Mouse (Mus musculus): ENCODE data around the gene Adcy4. TPM values are rescaled to one million over a fixed set of nuclear protein-coding genes. Genes with fewer than 3 reads are reported as not detected.
A peak's percentile ranks its signal among the peaks of the same experiment; 100 is the strongest.
"Not testable (repeated sequence)": the region's sequence is repeated elsewhere in the genome, so short reads cannot be mapped to it uniquely, and the experiment has no call there.

Gene Adcy4
- total RNA-seq, 2 experiments from 2014 or later = 3.0 to 6.3 TPM

DNA sequence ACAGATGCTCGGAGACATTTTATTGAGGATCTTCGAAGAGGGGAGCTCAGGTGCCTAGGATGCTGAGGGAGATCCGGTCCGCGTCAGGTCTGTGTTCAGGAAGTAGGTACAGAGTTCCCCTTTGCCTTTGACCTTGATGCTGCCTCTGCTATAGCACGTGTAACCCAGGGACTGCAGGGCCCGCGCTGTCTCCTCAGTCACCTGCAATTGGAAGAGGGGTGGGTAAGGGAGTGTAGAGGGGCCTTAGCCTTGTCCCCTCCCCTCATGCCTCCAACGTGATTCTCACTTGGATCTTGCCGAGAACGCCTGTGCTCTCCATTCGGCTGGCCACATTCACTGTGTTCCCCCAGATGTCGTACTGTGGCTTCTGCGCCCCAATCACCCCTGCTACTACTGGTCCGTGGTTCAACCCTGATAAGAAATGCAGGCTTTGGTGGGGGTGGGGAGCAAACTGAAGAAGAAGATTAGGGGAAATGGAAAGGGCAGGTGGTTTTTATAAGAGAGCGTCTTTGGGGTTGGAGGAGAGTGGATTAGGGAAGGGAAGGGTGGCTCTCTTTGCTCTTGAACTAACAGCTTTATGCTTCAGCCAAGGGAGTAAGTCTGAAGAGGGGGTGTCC is 14.7 kb downstream of the Adcy4 start:
- DNase-seq (ENCODE audit: extremely low spot score in 1 of 2, low spot score in 2 of 2) = no peak
- no peak for TF ChIP-seq CTCF (IDR thresholded peaks at IDR 0.05)
- Histone ChIP-seq H3K4me3 (no peak overlapping the region), H3K27ac (no peak overlapping the region)
- intact Hi-C loops (cut with DNase I) = no loop called here

DNA sequence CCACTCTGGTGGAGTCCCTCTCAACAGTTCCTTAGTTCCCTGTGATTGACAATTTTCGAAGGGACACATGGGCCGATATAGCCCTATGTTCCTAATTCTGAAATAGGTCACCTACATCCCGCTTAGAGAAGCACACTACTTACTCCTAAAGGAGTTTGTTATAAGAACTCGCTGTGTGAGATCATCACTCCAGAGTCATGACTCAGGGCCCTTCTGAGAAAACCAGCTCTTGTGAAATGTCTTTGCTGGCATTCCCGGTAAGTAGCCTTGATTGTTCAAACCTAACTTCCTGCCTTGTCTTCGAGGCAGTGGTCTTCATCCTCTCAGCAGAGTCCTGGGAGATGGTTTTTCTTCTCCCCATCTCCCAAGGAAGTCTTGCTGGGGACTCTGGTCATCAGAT is 15.3 kb downstream of the Adcy4 start:
- intact Hi-C loops (cut with DNase I) = no loop called here
- no peak for DNase-seq (ENCODE audit: extremely low spot score in 1 of 2, low spot score in 2 of 2)
- Histone ChIP-seq H3K4me3 (no peak overlapping the region), H3K27ac (no peak overlapping the region)
- TF ChIP-seq CTCF (IDR thresholded peaks at IDR 0.05) = no peak

DNA sequence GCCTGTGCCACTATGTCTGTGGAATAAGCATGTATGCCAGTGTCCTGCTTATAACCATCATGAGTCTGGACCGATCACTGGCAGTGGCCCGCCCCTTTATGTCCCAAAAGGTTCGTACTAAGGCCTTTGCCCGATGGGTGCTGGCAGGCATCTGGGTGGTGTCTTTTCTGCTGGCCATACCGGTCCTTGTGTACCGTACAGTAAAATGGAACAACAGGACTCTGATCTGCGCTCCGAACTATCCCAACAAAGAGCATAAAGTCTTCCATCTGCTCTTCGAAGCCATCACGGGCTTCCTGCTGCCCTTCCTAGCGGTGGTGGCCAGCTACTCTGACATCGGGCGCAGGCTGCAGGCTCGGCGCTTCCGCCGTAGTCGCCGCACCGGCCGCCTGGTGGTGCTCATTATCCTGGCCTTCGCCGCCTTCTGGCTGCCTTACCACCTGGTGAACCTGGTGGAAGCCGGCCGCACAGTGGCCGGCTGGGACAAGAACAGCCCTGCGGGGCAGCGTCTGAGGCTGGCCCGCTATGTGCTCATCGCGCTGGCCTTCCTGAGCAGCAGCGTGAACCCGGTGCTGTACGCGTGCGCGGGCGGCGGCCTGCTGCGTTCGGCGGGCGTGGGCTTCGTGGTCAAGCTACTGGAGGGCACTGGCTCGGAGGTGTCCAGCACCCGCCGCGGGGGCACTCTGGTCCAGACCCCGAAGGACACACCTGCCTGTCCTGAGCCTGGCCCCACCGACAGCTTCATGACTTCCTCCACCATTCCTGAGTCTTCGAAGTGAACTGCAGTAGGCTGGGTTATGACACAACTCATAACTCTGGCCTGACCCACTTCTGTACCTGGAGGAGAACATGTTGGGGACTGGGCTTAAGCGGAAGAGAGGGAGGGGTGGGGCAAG is 16.1 kb downstream of the Adcy4 start:
- TF ChIP-seq CTCF (IDR thresholded peaks at IDR 0.05) = peak; percentile 56
- intact Hi-C loops (cut with DNase I) = no loop called here
- peak in 1 of 2 experiments; percentile 54 for DNase-seq (ENCODE audit: extremely low spot score in 1 of 2, low spot score in 2 of 2)
- Histone ChIP-seq H3K27ac (no peak overlapping the region), H3K4me3 (peak overlapping the region; percentile 43)

- H3K4me3 ChIP-seq = no peak within 1 kb of the TSS
- no peak for TF ChIP-seq CTCF (IDR thresholded peaks at IDR 0.05)
- no peak within 1 kb of the TSS for H3K27ac ChIP-seq
- intact Hi-C loops (cut with DNase I) = no loop called here
- no peak for DNase-seq (ENCODE audit: extremely low spot score in 1 of 2, low spot score in 2 of 2)
Measured at GRCm38 (mm10) chr14:55765696-55766095, 18.2 kb downstream of the Adcy4 start, which contains the start of gene Ltb4r1. Gene Ltb4r1 (plus strand): TSS chr14:55765962.

DNA sequence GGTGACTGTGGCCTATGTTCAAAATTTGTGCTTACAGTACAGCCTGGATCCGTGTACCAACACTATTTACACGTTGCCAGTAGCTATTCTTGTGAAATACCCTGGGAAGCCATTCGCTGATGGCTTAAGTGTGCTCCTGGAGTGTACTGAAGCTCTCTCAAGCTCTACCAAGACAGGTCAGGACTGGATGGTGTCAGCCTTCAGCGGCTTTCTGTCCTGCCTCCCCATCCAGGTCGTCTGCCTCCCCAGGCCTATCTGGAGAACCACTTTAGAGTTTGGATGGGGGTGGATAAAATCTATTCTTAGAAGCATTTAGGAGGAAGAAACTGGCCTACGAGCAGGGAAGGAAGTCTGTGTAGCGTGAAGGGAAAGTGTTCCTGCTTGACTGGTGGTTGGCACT is 20.7 kb downstream of the Adcy4 start:
- no peak for DNase-seq (ENCODE audit: extremely low spot score in 1 of 2, low spot score in 2 of 2)
- intact Hi-C loops (cut with DNase I) = loop anchor here (5.0 kb wide), 1 partner anchor 139 kb away; the partner anchor contains the start of gene Sdr39u1
- TF ChIP-seq CTCF (IDR thresholded peaks at IDR 0.05) = no peak
- Histone ChIP-seq H3K4me3 (no peak overlapping the region), H3K27ac (0 out of 2 replicates have a peak overlapping the region, but pooled peaks have one; percentile 8)

DNA sequence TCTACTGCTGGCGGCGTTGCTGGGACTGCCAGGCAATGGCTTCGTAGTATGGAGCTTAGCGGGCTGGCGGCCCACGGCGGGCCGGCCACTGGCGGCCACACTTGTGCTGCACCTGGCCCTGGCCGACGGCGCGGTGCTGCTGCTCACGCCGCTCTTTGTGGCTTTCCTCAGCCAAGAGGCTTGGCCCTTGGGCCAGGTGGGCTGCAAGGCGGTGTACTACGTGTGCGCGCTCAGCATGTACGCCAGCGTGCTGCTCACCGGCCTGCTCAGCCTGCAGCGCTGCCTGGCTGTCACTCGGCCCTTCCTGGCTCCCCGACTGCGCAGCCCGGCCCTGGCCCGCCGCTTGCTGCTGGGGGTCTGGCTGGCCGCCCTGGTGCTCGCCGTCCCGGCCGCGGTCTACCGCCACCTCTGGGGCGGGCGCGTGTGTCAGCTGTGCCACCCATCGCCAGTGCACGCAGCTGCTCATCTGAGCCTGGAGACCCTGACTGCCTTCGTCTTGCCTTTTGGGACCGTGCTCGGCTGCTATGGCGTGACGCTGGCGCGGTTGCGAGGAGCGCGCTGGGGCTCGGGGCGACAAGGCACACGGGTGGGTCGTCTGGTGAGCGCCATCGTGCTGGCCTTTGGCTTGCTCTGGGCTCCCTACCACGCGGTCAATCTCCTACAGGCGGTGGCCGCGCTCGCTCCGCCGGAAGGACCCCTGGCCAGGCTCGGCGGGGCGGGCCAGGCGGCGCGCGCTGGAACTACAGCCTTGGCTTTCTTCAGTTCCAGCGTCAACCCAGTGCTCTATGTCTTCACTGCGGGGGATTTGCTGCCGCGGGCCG is 21.7 kb downstream of the Adcy4 start:
- peak; percentile 25 to 40 for DNase-seq (ENCODE audit: extremely low spot score in 1 of 2, low spot score in 2 of 2)
- intact Hi-C loops (cut with DNase I) = loop anchor here (5.0 kb wide), 1 partner anchor 140 kb away; the partner anchor contains the start of gene Sdr39u1
- TF ChIP-seq CTCF (IDR thresholded peaks at IDR 0.05) = peak; percentile 54
- Histone ChIP-seq H3K27ac (peak overlapping the region; percentile 25), H3K4me3 (peak overlapping the region; percentile 53)

DNA sequence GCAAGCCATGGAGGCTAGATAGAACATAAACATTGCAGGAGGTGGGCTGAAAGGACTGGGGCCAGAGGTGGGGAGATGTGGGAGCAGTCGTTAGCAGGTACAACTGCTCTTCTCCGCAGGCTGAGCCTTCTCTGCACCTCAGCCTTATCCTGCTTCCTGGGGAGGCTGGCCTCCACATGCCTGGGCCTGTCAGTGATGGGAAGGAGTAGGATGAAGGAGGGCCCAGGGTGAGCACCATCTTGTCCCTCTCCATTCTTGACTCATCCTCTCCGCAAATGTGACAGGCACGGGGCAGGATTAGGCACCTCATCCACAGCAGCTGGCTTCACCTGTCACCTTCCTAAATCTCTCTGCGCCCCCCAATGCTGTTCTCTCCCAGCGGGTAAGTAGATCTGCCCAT is 22.7 kb downstream of the Adcy4 start, which contains the start of gene Ltb4r2:
Gene Ltb4r2, plus strand, starts transcription at position 266 of the 400 bp plus-strand sequence.
- intact Hi-C loops (cut with DNase I) = loop anchor here (5.0 kb wide), 1 partner anchor 141 kb away; the partner anchor contains the start of gene Sdr39u1
- Histone ChIP-seq H3K27ac (peak within 1 kb of the TSS; percentile 25), H3K4me3 (peak within 1 kb of the TSS; percentile 53)
- DNase-seq (ENCODE audit: extremely low spot score in 1 of 2, low spot score in 2 of 2) = no peak
- TF ChIP-seq CTCF (IDR thresholded peaks at IDR 0.05) = no peak

- peak; percentile 79 to 85 for DNase-seq (ENCODE audit: extremely low spot score in 1 of 2, low spot score in 2 of 2)
- not testable (repeated sequence) for H3K27ac ChIP-seq
- TF ChIP-seq CTCF (IDR thresholded peaks at IDR 0.05) = peak; percentile 81
- intact Hi-C loops (cut with DNase I) = loop anchor here (5.0 kb wide), 1 partner anchor 142 kb away; the partner anchor contains the start of gene Sdr39u1
- peak overlapping the region; percentile 21 for H3K4me3 ChIP-seq
Measured at GRCm38 (mm10) chr14:55760156-55760555, 23.7 kb downstream of the Adcy4 start.

DNA sequence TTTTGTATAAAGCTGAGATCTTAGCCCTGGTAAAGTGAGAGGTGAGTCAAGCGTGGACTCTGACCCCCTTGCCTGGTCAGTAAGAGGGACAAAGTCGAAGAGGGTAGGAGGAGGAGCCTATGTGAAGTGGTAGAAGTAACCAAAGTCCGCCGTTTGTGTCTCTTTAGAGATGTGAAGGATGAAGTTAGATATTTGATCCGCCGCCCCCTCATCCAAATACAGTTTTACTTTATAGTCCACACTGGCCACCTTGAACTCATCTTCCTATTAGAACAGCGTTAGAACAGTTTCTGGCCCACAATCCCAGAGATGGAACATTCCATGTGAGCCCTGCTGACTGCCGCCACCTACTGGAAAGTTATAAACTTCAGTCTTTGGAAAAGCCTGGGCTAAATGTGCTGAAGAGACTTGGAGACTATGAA is 25.5 kb downstream of the Adcy4 start, which contains the start of gene Cideb:
Gene Cideb, minus strand, starts transcription at position 96 of the 422 bp plus-strand sequence.
- peak; percentile 70 for TF ChIP-seq CTCF (IDR thresholded peaks at IDR 0.05)
- no peak for DNase-seq (ENCODE audit: extremely low spot score in 1 of 2, low spot score in 2 of 2)
- Histone ChIP-seq H3K27ac (no peak within 1 kb of the TSS), H3K4me3 (no peak within 1 kb of the TSS)
- intact Hi-C loops (cut with DNase I) = no loop called here

GRCm38 (mm10) chr14:55757566-55757965 is 26.3 kb downstream of the Adcy4 start:
- Histone ChIP-seq H3K27ac (no peak overlapping the region), H3K4me3 (no peak overlapping the region)
- DNase-seq (ENCODE audit: extremely low spot score in 1 of 2, low spot score in 2 of 2) = no peak
- TF ChIP-seq CTCF (IDR thresholded peaks at IDR 0.05) = no peak
- intact Hi-C loops (cut with DNase I) = no loop called here

All from left cerebral cortex, adult 2 months (tissue).